Comparison of ENCODE assay signal across 20 mouse cellular contexts in genomic region chr5:63891241-63891640, GRCm38 (mm10).
DNase-seq lines count a peak whose midpoint lies in the region; ATAC-seq and TF ChIP-seq lines count a peak whose summit lies in the region.
"Had no signal": no experiment of that assay in that cellular context is flagged by ENCODE, and none has a peak within 500 bp of the region (broad histone marks: within the 10 kb centered on the region; RNA-seq: fewer than 3 reads in every experiment).

No protein-coding gene starts in this region.

- no peak for TF ChIP-seq CTCF in liver, postnatal 0 days (IDR thresholded peaks at IDR 0.05; ENCODE audit: low read depth)
- no peak for TF ChIP-seq CTCF in lung, postnatal 0 days (IDR thresholded peaks at IDR 0.05)

- H3K27me3 ChIP-seq in forebrain, embryonic 16.5 days (replicated peaks; ENCODE audit: control insufficient read depth, insufficient read depth, low read length) = no peaks in the 10 kb centered on the region
- H3K27me3 ChIP-seq in forebrain, embryonic 12.5 days = no peaks in the 10 kb centered on the region
- no peaks in the 10 kb centered on the region for H3K27me3 ChIP-seq in liver, embryonic 16.5 days (ENCODE audit: control insufficient read depth, insufficient read depth, low read depth, low read length)
- no peaks in the 10 kb centered on the region for H3K27me3 ChIP-seq in liver, postnatal 0 days (ENCODE audit: insufficient read depth, low read length)
- no peaks in the 10 kb centered on the region for H3K27me3 ChIP-seq in lung, postnatal 0 days (replicated peaks; ENCODE audit: insufficient read depth, low read length)

- ATAC-seq in forebrain, embryonic 16.5 days = 0 out of 2 replicates have a peak, but pooled peaks have one; percentile 12
- ATAC-seq in forebrain, embryonic 12.5 days (ENCODE audit: low FRiP score) = no peak
- no peak for ATAC-seq in liver, embryonic 16.5 days (ENCODE audit: low read depth)
- ATAC-seq in liver, postnatal 0 days = no peak
- peak; percentile 57 for ATAC-seq in lung, postnatal 0 days
- ATAC-seq: CD4-positive, CD25-positive, alpha-beta regulatory T cell, adult 4 months; forebrain, embryonic 14.5 days had no signal

- H3K27ac ChIP-seq in forebrain, embryonic 16.5 days (ENCODE audit: low read length) = no peak overlapping the region
- H3K27ac ChIP-seq in forebrain, embryonic 12.5 days = no peak overlapping the region
- peak overlapping the region; percentile 28 for H3K27ac ChIP-seq in liver, embryonic 16.5 days (ENCODE audit: low read length)
- no peak overlapping the region for H3K27ac ChIP-seq in liver, postnatal 0 days (ENCODE audit: low read depth)
- H3K27ac ChIP-seq in lung, postnatal 0 days (ENCODE audit: low read length) = no peak overlapping the region
- H3K27ac ChIP-seq: embryonic facial prominence, embryonic 10.5 days; hindbrain, embryonic 10.5 days had no signal

- H3K9ac ChIP-seq in forebrain, embryonic 16.5 days (replicated peaks; ENCODE audit: low read depth, low read length) = no peak overlapping the region
- no peak overlapping the region for H3K9ac ChIP-seq in forebrain, embryonic 12.5 days
- no peak overlapping the region for H3K9ac ChIP-seq in liver, embryonic 16.5 days (ENCODE audit: low read depth, low read length)
- no peak overlapping the region for H3K9ac ChIP-seq in liver, postnatal 0 days (replicated peaks)
- no peak overlapping the region for H3K9ac ChIP-seq in lung, postnatal 0 days (replicated peaks; ENCODE audit: low read depth)
- H3K9ac ChIP-seq: heart, embryonic 12.5 days had no signal

- no peak overlapping the region for H3K4me3 ChIP-seq in forebrain, embryonic 16.5 days (replicated peaks; ENCODE audit: low read length)
- H3K4me3 ChIP-seq in forebrain, embryonic 12.5 days (replicated peaks) = no peak overlapping the region
- no peak overlapping the region for H3K4me3 ChIP-seq in liver, embryonic 16.5 days (ENCODE audit: low read depth, low read length)
- no peak overlapping the region for H3K4me3 ChIP-seq in liver, postnatal 0 days (ENCODE audit: low read depth, low read length)
- H3K4me3 ChIP-seq in lung, postnatal 0 days (ENCODE audit: low read depth, low read length) = no peak overlapping the region
- H3K4me3 ChIP-seq: embryonic facial prominence, embryonic 10.5 days; heart, embryonic 12.5 days; hindbrain, embryonic 10.5 days had no signal

- H3K4me2 ChIP-seq in forebrain, embryonic 16.5 days (ENCODE audit: low read length) = no peak overlapping the region
- H3K4me2 ChIP-seq in forebrain, embryonic 12.5 days = no peak overlapping the region
- H3K4me2 ChIP-seq in liver, embryonic 16.5 days (ENCODE audit: low read depth, low read length) = no peak overlapping the region
- no peak overlapping the region for H3K4me2 ChIP-seq in liver, postnatal 0 days (ENCODE audit: low read depth, low read length)
- no peak overlapping the region for H3K4me2 ChIP-seq in lung, postnatal 0 days (replicated peaks; ENCODE audit: low read depth, low read length)
- H3K4me2 ChIP-seq: heart, embryonic 12.5 days had no signal

- DNase-seq in liver, postnatal 0 days = no peak
- DNase-seq in lung, postnatal 0 days (ENCODE audit: low spot score) = peak; percentile 16
- DNase-seq in lung, postnatal 10 days = no peak
- DNase-seq in urinary bladder, adult 18-20 months (ENCODE audit: low spot score in 2 of 2) = no peak
- DNase-seq: adrenal gland, adult 8-10 months; adrenal gland, postnatal 36 days; B cell, adult 2 months; cerebellum, adult 2 months; cerebellum, postnatal 10 days; gastrocnemius, postnatal 10 days; heart, adult 18-20 months had no signal

- WGBS in forebrain, embryonic 16.5 days = 70% methylated on average over 4 of the region's 4 CpGs
- 64% methylated on average over 4 of the region's 4 CpGs for WGBS in forebrain, embryonic 12.5 days
- 77% methylated on average over 4 of the region's 4 CpGs for WGBS in liver, embryonic 16.5 days (ENCODE audit: insufficient replicate concordance)
- 74% methylated on average over 4 of the region's 4 CpGs for WGBS in liver, postnatal 0 days (ENCODE audit: insufficient replicate concordance)
- WGBS in lung, postnatal 0 days = 50% methylated on average over 4 of the region's 4 CpGs

- no peaks in the 10 kb centered on the region for H3K9me3 ChIP-seq in forebrain, embryonic 16.5 days (ENCODE audit: control insufficient read depth, low read length)
- no peaks in the 10 kb centered on the region for H3K9me3 ChIP-seq in forebrain, embryonic 12.5 days
- no peaks in the 10 kb centered on the region for H3K9me3 ChIP-seq in liver, embryonic 16.5 days (replicated peaks; ENCODE audit: control insufficient read depth, low read length)
- H3K9me3 ChIP-seq in liver, postnatal 0 days (ENCODE audit: low read length) = no peaks in the 10 kb centered on the region
- no peaks in the 10 kb centered on the region for H3K9me3 ChIP-seq in lung, postnatal 0 days (ENCODE audit: low read length)
- H3K9me3 ChIP-seq: embryonic facial prominence, embryonic 10.5 days; G1E; hindbrain, embryonic 10.5 days had no signal

- TF ChIP-seq EP300 in liver, postnatal 0 days (IDR thresholded peaks at IDR 0.05; ENCODE audit: low read depth) = no peak
- TF ChIP-seq EP300 in lung, postnatal 0 days (IDR thresholded peaks at IDR 0.05) = no peak

- H3K4me1 ChIP-seq in forebrain, embryonic 16.5 days (replicated peaks; ENCODE audit: control insufficient read depth, insufficient read depth, low read length) = no peaks in the 10 kb centered on the region
- H3K4me1 ChIP-seq in forebrain, embryonic 12.5 days = no peaks in the 10 kb centered on the region
- H3K4me1 ChIP-seq in liver, embryonic 16.5 days (ENCODE audit: control insufficient read depth, low read depth, low read length) = peaks cover 3% of the 10 kb centered on the region
- peaks cover 8% of the 10 kb centered on the region for H3K4me1 ChIP-seq in liver, postnatal 0 days (ENCODE audit: insufficient read depth)
- no peaks in the 10 kb centered on the region for H3K4me1 ChIP-seq in lung, postnatal 0 days (ENCODE audit: insufficient read depth, low read depth, low read length)
- H3K4me1 ChIP-seq: embryonic facial prominence, embryonic 10.5 days; heart, embryonic 12.5 days; hindbrain, embryonic 10.5 days had no signal

- H3K36me3 ChIP-seq in forebrain, embryonic 16.5 days (ENCODE audit: control insufficient read depth, insufficient read depth) = no peaks in the 10 kb centered on the region
- no peaks in the 10 kb centered on the region for H3K36me3 ChIP-seq in forebrain, embryonic 12.5 days (replicated peaks)
- H3K36me3 ChIP-seq in liver, embryonic 16.5 days (ENCODE audit: control insufficient read depth, insufficient read depth) = no peaks in the 10 kb centered on the region
- H3K36me3 ChIP-seq in liver, postnatal 0 days (replicated peaks; ENCODE audit: insufficient read depth, low read length) = 0 out of 2 replicates have a peak, but pooled peaks cover 2% of the 10 kb centered on the region
- no peaks in the 10 kb centered on the region for H3K36me3 ChIP-seq in lung, postnatal 0 days (ENCODE audit: insufficient read depth, low read length)
- H3K36me3 ChIP-seq: embryonic facial prominence, embryonic 10.5 days; G1E; heart, embryonic 12.5 days; hindbrain, embryonic 10.5 days had no signal

Comparison
In these comparisons a context has a peak if more than half of its experiments do, and no peak if none do; other contexts are left out.
1. ATAC-seq: peak in forebrain, embryonic 16.5 days (single experiment) and lung, postnatal 0 days (single experiment); none in forebrain, embryonic 12.5 days (single experiment), liver, embryonic 16.5 days (single experiment) and liver, postnatal 0 days (single experiment).